Mouse (Mus musculus) liver, postnatal 0 days (tissue): ENCODE results near the gene Zg16.

Experiments
- CTCF ChIP-seq: sonication (generic); IDR thresholded peaks from 2 replicates; pipeline ENCODE4 v1.5.1; 2016; ENCODE audit warnings: antibody characterized with exemption, low read depth
- EP300 ChIP-seq: IDR thresholded peaks from 2 replicates; pipeline ENCODE4 v1.6.1; 2016; ENCODE audit warnings: antibody characterized with exemption, low read depth, mild to moderate bottlenecking

DNA sequence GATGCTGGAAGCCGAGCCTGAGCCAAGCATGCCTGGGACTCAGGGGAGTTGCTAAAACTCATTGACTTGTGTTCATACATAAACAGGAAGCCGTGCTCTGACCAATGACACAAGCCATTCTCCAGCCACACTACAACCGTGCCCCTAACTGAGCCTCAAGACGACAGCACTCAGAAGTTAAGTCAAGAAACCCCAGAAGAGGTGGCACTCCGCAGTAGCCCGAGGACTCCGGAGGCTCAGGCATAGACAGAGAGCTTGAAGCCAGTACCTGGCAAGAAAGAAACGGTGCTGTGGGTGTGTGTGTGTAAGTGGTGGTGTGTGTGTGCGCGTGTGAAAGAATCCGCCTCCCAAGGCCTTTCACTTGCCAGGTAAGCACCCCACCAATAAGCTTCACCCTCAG, 27.8 kb upstream of the Zg16 start:
- no peak for TF ChIP-seq CTCF
- TF ChIP-seq EP300 = no peak
